Mouse (Mus musculus) stomach, postnatal 0 days (tissue): Measurements from ENCODE around the gene Aldh1a1.

Source experiments
- CTCF ChIP-seq: IDR thresholded peaks from 2 replicates; pipeline ENCODE4 v1.5.1; 2016; ENCODE audit warnings: antibody characterized with exemption, low read depth, mild to moderate bottlenecking, moderate library complexity
- EP300 ChIP-seq: optimal IDR thresholded peaks from 2 replicates; pipeline ENCODE3; 2016; ENCODE audit warnings: antibody characterized with exemption

DNA sequence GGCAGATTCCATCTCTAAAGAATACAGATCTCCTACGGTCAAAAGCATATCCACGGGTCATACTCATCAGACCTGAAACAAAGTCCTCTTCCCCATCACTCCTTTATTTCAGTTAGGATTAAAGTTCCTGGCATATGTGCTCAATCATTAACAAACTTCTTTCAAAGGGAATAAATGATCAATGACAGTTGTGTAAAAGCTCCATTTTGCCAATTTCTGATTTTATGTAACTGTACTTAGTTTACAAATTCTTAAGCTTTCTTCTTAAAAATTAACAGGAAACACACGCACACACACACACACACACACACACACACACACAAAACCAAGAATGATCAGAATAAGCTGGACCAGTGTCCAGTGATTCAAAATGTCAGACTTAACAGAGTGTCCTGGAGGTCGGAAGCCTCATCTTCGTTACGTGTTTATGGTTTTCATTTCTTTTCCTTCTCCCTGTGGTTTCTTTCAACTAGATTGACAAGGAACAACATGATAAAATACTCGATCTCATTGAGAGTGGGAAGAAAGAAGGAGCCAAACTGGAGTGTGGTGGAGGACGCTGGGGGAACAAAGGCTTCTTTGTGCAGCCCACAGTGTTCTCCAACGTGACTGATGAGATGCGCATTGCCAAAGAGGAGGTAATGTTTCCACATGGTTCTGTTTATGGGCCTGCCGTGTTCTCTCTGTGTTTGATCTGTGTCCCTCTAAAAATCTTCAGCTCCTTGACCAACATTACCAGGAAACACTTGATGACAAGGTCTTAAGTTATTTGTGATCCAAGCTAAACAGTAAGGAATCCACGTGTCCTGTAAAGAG is 141.6 kb downstream of the Aldh1a1 start:
- TF ChIP-seq CTCF: no peak
- TF ChIP-seq EP300: no peak
